In genomic region chr11:86225761-86226160, GRCm38 (mm10) we compare ENCODE assay signal across 22 mouse cellular contexts.
"Had no signal": no experiment of that assay in that cellular context is flagged by ENCODE, and none has a peak within 500 bp of the region (broad histone marks: within the 10 kb centered on the region; RNA-seq: fewer than 3 reads in every experiment).

No protein-coding gene starts in this region.

- H3K9me3 ChIP-seq: heart, embryonic 13.5 days; heart, embryonic 15.5 days; hindbrain, embryonic 13.5 days; hindbrain, embryonic 15.5 days; limb, embryonic 13.5 days; limb, embryonic 15.5 days; liver, embryonic 12.5 days had no signal

- DNase-seq: forebrain, postnatal 0 days; gastrocnemius, postnatal 14 days; gastrocnemius, postnatal 36 days; heart, adult 18-20 months; heart, postnatal 14 days; heart, postnatal 36 days; kidney, adult 18-20 months; kidney, postnatal 10 days; layer of hippocampus, adult 9-11 months; layer of hippocampus, postnatal 36 days; left cerebral cortex, postnatal 4 days had no signal

- H3K4me1 ChIP-seq: heart, embryonic 13.5 days; heart, embryonic 15.5 days; hindbrain, embryonic 13.5 days; hindbrain, embryonic 15.5 days; limb, embryonic 13.5 days; limb, embryonic 15.5 days; liver, embryonic 12.5 days had no signal

- H3K27me3 ChIP-seq: heart, embryonic 13.5 days; heart, embryonic 15.5 days; hindbrain, embryonic 13.5 days; hindbrain, embryonic 15.5 days; limb, embryonic 13.5 days; limb, embryonic 15.5 days; liver, embryonic 12.5 days had no signal

- H3K9ac ChIP-seq: forebrain, postnatal 0 days; heart, embryonic 13.5 days; heart, embryonic 15.5 days; hindbrain, embryonic 13.5 days; hindbrain, embryonic 15.5 days; limb, embryonic 13.5 days; limb, embryonic 15.5 days; liver, embryonic 12.5 days; liver, embryonic 14.5 days had no signal

- H3K27ac ChIP-seq: heart, embryonic 13.5 days; heart, embryonic 15.5 days; hindbrain, embryonic 13.5 days; hindbrain, embryonic 15.5 days; hindbrain, postnatal 0 days; limb, embryonic 13.5 days; limb, embryonic 15.5 days; liver, embryonic 12.5 days; liver, embryonic 14.5 days had no signal

- H3K4me2 ChIP-seq: heart, embryonic 11.5 days; heart, embryonic 13.5 days; heart, embryonic 15.5 days; hindbrain, embryonic 13.5 days; hindbrain, embryonic 15.5 days; limb, embryonic 13.5 days; limb, embryonic 15.5 days; liver, embryonic 12.5 days had no signal

- ATAC-seq: forebrain, postnatal 0 days; hindbrain, postnatal 0 days; intestine, embryonic 16.5 days; liver, embryonic 12.5 days had no signal

- H3K4me3 ChIP-seq: heart, embryonic 13.5 days; heart, embryonic 15.5 days; hindbrain, embryonic 13.5 days; hindbrain, embryonic 15.5 days; limb, embryonic 13.5 days; limb, embryonic 15.5 days; liver, embryonic 12.5 days had no signal
